Mouse (Mus musculus) intestine, embryonic 15.5 days (tissue): ENCODE measurements at regions not wholly inside any gene's neighbourhood (a gene's known extent, or its start where the extent isn't known, plus 50 kb on each side); places are given as distances from the start of the nearest gene placed in this dataset.

Source experiments
- ATAC-seq: fragments of 200-750 bp; cut with Nextera tagmentation; 2 replicates; pipeline ENCODE4 v1.8.0; 2017; ENCODE audit warnings: moderate TSS enrichment, moderate library complexity
- H3K27ac ChIP-seq: fragments of 300-500 bp; sonication (generic); 2 replicates; pipeline ENCODE4 v1.5.1; 2015; ENCODE audit warnings: mild to moderate bottlenecking, inconsistent platforms
- H3K27me3 ChIP-seq: fragments of 300-500 bp; sonication (generic); replicated peaks from 2 replicates; pipeline ENCODE4 v1.6.1; 2015; ENCODE audit warnings: inconsistent platforms
- H3K36me3 ChIP-seq: fragments of 300-500 bp; sonication (generic); 2 replicates; pipeline ENCODE4 v1.6.1; 2015; ENCODE audit warnings: inconsistent platforms
- H3K4me1 ChIP-seq: fragments of 300-500 bp; sonication (generic); replicated peaks from 2 replicates; pipeline ENCODE4 v1.6.1; 2015; ENCODE audit warnings: inconsistent platforms
- H3K4me2 ChIP-seq: fragments of 300-500 bp; sonication (generic); replicated peaks from 2 replicates; pipeline ENCODE4 v1.6.1; 2015; ENCODE audit warnings: mild to moderate bottlenecking, inconsistent platforms
- H3K4me3 ChIP-seq: fragments of 300-500 bp; sonication (generic); replicated peaks from 2 replicates; pipeline ENCODE4 v1.5.1; 2015; ENCODE audit warnings: inconsistent platforms
- H3K9ac ChIP-seq: fragments of 300-500 bp; sonication (generic); 2 replicates; pipeline ENCODE4 v1.6.1; 2015; ENCODE audit warnings: inconsistent platforms
- H3K9me3 ChIP-seq: fragments of 300-500 bp; sonication (generic); 2 replicates; pipeline ENCODE4 v1.6.1; 2016; ENCODE audit warnings: inconsistent platforms
- whole genome bisulfite sequencing: fragments of 180-500 bp; shearing (Covaris S2); methylation state at CpG from one replicate; pipeline ENCODE4 v1.1.7; 2015; 5-methylcytosine and 5-hydroxymethylcytosine counted together

DNA sequence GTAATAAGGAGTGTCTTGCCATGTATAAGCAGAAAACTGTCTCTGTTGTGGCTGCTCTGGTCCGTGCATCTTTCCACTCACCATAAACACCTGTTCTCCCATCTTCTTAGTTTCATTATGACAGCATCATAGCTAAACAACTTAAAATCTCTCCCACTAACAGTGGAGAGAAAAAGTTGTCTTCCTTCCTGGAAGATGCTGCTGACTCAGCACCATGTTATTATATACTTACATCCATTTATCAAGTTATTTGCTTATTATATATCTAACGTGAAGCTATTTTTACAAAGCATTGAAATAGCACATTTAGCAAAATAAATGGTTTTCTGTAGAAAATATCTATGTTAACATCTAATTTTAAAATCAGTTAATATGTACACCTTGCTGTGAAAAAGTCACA is 180.3 kb upstream of the Hs3st1 start:
- no peak overlapping the region for H3K4me3 ChIP-seq
- no peak overlapping the region for H3K4me2 ChIP-seq
- no peak for ATAC-seq
- H3K27ac ChIP-seq, result no peak overlapping the region
- no peaks in the 10 kb centered on the region for H3K36me3 ChIP-seq
- no peaks in the 10 kb centered on the region for H3K9me3 ChIP-seq
- H3K27me3 ChIP-seq, result no peaks in the 10 kb centered on the region
- 82% methylated on average over 2 of the region's 2 CpGs for WGBS
- no peak overlapping the region for H3K9ac ChIP-seq
- H3K4me1 ChIP-seq, result no peaks in the 10 kb centered on the region

- no peaks in the 10 kb centered on the region for H3K27me3 ChIP-seq
- H3K36me3 ChIP-seq, result no peaks in the 10 kb centered on the region
- no peak for ATAC-seq
- 81% methylated on average over 2 of the region's 2 CpGs for WGBS
- H3K4me2 ChIP-seq, result no peak overlapping the region
- no peaks in the 10 kb centered on the region for H3K9me3 ChIP-seq
- H3K27ac ChIP-seq, result no peak overlapping the region
- no peak overlapping the region for H3K9ac ChIP-seq
- no peaks in the 10 kb centered on the region for H3K4me1 ChIP-seq
- H3K4me3 ChIP-seq, result no peak overlapping the region
Observed at GRCm38 (mm10) chr5:39931890-39932289, 176.6 kb upstream of the Hs3st1 start.

- H3K4me3 ChIP-seq, result no peak overlapping the region
- no peaks in the 10 kb centered on the region for H3K9me3 ChIP-seq
- no peak overlapping the region for H3K27ac ChIP-seq
- H3K36me3 ChIP-seq, result no peaks in the 10 kb centered on the region
- ATAC-seq, result no peak
- WGBS, result 79% methylated on average over 1 of the region's 1 CpGs
- H3K27me3 ChIP-seq, result no peaks in the 10 kb centered on the region
- no peak overlapping the region for H3K9ac ChIP-seq
- no peaks in the 10 kb centered on the region for H3K4me1 ChIP-seq
- no peak overlapping the region for H3K4me2 ChIP-seq
Observed at GRCm38 (mm10) chr5:39909369-39909768, 154.1 kb upstream of the Hs3st1 start.

- no peak overlapping the region for H3K4me3 ChIP-seq
- no peaks in the 10 kb centered on the region for H3K27me3 ChIP-seq
- ATAC-seq, result no peak
- no peak overlapping the region for H3K9ac ChIP-seq
- 85% methylated on average over 2 of the region's 2 CpGs for WGBS
- H3K4me2 ChIP-seq, result no peak overlapping the region
- H3K36me3 ChIP-seq, result no peaks in the 10 kb centered on the region
- H3K27ac ChIP-seq, result no peak overlapping the region
- H3K4me1 ChIP-seq, result no peaks in the 10 kb centered on the region
- H3K9me3 ChIP-seq, result no peaks in the 10 kb centered on the region
Observed at GRCm38 (mm10) chr5:39871723-39872085, 116.4 kb upstream of the Hs3st1 start.

- Histone ChIP-seq H3K27me3 (no peaks in the 10 kb centered on the region), H3K4me2 (no peak overlapping the region), H3K9ac (no peak overlapping the region), H3K9me3 (no peaks in the 10 kb centered on the region), H3K4me1 (no peaks in the 10 kb centered on the region), H3K36me3 (no peaks in the 10 kb centered on the region), H3K27ac (no peak overlapping the region), H3K4me3 (no peak overlapping the region)
- 74% methylated on average over 10 of the region's 10 CpGs for WGBS
- ATAC-seq, result no peak
Observed at GRCm38 (mm10) chr5:39870835-39871722, 115.8 kb upstream of the Hs3st1 start.

DNA sequence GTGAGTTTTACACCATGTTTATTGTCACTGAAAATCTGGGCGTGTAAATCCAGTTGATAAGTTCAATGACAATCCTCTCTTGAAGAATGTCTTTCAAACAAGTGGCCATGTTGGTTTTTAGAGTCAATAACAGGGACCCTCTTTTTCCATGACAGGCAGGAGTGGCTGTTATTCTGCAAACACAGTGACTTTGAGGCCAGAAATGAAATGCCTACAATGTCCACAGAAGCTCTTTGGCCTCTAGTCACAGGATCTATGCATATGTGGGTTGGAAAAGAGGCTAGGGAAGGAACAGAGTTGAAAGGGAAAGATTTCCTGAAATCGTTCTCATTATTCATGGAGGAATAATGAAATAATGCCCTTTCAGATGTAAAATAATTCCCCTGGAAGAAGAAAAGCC is 101.9 kb upstream of the Hs3st1 start:
- WGBS, result 70% methylated on average over 2 of the region's 2 CpGs
- ATAC-seq, result no peak
- H3K9ac ChIP-seq, result no peak overlapping the region
- no peaks in the 10 kb centered on the region for H3K9me3 ChIP-seq
- no peaks in the 10 kb centered on the region for H3K36me3 ChIP-seq
- no peaks in the 10 kb centered on the region for H3K4me1 ChIP-seq
- no peak overlapping the region for H3K4me2 ChIP-seq
- no peaks in the 10 kb centered on the region for H3K27me3 ChIP-seq
- H3K4me3 ChIP-seq, result no peak overlapping the region
- no peak overlapping the region for H3K27ac ChIP-seq

DNA sequence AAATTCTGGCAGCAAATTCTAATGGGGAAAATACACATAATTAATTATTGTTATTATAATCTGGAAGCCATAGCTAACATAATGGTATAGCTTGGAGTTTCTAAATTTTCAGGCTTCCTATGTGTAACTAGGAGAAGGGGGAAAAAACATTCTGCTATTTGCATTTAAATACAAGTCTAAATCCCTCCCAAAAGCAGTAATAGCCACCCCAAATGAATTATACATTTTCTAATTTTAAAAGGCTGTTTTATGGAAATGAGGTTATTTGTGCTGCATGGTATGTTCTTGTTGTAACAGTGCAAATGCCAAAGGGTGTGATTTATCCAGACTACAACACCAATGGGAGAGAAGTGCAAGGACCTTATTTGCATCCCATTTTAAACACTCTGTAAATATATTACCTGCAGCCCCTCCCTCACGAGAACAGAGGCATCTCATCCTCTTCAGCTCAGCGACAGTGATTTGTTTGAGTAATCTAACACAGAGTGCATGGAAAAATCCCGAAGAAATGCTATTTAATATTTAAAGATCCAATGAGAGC is 101.4 kb upstream of the Hs3st1 start:
- 61% methylated on average over 3 of the region's 3 CpGs for WGBS
- no peak overlapping the region for H3K4me3 ChIP-seq
- no peak overlapping the region for H3K4me2 ChIP-seq
- no peaks in the 10 kb centered on the region for H3K4me1 ChIP-seq
- H3K9ac ChIP-seq, result no peak overlapping the region
- ATAC-seq, result no peak
- no peak overlapping the region for H3K27ac ChIP-seq
- H3K9me3 ChIP-seq, result no peaks in the 10 kb centered on the region
- no peaks in the 10 kb centered on the region for H3K36me3 ChIP-seq
- no peaks in the 10 kb centered on the region for H3K27me3 ChIP-seq

DNA sequence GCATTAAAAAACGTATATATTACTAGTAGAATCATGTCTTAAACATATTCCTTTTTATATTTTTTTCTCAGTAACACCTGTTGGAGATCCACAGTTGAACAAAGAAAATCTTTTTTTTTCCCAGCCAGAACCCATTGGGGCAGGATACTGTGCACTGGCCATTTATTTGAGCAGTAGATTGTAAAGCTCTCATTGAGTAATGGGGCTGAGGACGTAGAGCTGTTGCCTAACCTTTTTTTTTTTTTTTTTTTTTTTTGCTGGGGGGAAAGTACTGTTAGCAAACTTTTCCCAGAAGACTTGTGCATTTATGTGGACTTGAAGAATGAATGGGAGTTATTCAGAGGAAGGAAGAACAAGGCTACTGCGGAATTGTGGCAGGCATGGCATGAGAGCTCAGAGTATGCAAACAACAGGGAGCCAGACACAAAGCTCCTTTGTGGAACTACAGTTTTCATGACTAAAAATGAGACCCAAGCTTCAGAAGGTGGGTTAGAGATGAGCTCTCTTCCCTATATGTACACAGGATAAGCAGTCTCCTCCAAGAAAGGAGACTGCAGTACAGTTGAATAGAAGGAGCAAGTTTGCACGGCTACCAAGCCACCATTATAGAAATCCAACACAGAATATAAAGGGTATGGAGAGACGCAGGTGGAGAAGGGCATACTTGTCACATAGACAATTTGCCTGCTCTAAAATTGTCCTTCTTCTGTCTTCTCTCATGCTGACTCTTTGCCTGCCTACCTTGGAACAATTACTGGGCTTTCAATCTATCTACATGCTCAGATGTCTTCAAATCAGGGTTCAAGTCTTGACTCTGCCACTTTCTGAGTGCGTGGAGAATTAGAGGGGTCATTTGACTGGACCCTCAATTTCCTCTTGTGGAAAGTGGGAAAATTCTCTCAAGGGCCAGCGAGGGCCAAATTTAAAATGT is 100.7 kb upstream of the Hs3st1 start:
- ATAC-seq, result no peak
- WGBS, result 72% methylated on average over 7 of the region's 7 CpGs
- Histone ChIP-seq H3K4me3 (no peak overlapping the region), H3K36me3 (no peaks in the 10 kb centered on the region), H3K4me1 (no peaks in the 10 kb centered on the region), H3K27me3 (no peaks in the 10 kb centered on the region), H3K27ac (no peak overlapping the region), H3K4me2 (no peak overlapping the region), H3K9ac (no peak overlapping the region), H3K9me3 (no peaks in the 10 kb centered on the region)

GRCm38 (mm10) chr5:39847187-39847586 is 91.9 kb upstream of the Hs3st1 start:
- no peaks in the 10 kb centered on the region for H3K4me1 ChIP-seq
- H3K36me3 ChIP-seq, result no peaks in the 10 kb centered on the region
- H3K4me3 ChIP-seq, result no peak overlapping the region
- H3K4me2 ChIP-seq, result no peak overlapping the region
- no peak overlapping the region for H3K9ac ChIP-seq
- 62% methylated on average over 1 of the region's 1 CpGs for WGBS
- H3K27me3 ChIP-seq, result no peaks in the 10 kb centered on the region
- no peaks in the 10 kb centered on the region for H3K9me3 ChIP-seq
- ATAC-seq, result no peak
- no peak overlapping the region for H3K27ac ChIP-seq

DNA sequence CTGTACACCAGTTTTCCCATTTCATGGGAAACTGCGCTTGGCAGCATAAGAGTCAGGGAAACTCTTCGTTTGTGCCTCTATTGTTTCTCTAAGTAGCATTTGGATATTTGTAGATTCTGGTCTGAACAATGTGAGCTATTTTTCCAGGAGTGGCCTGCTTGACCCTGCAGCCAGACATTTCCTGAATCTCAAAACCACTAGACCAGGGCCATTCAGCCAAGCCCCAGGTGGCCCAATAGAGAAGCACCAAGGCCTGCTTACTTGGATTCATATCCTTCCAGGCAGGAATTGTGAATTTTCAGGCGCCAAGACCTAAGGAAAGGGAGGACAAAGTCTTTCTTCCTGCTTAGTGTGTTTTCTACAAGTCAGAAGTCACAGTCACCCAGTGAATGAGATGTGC is 85.9 kb upstream of the Hs3st1 start:
- no peak for ATAC-seq
- no peak overlapping the region for H3K4me3 ChIP-seq
- no peak overlapping the region for H3K9ac ChIP-seq
- H3K27ac ChIP-seq, result no peak overlapping the region
- H3K4me2 ChIP-seq, result no peak overlapping the region
- no peaks in the 10 kb centered on the region for H3K9me3 ChIP-seq
- H3K27me3 ChIP-seq, result no peaks in the 10 kb centered on the region
- WGBS, result 67% methylated on average over 3 of the region's 3 CpGs
- no peaks in the 10 kb centered on the region for H3K4me1 ChIP-seq
- H3K36me3 ChIP-seq, result no peaks in the 10 kb centered on the region

- H3K36me3 ChIP-seq, result no peaks in the 10 kb centered on the region
- no peak overlapping the region for H3K4me2 ChIP-seq
- H3K9me3 ChIP-seq, result no peaks in the 10 kb centered on the region
- no peak overlapping the region for H3K4me3 ChIP-seq
- no peak overlapping the region for H3K27ac ChIP-seq
- H3K4me1 ChIP-seq, result no peaks in the 10 kb centered on the region
- H3K9ac ChIP-seq, result no peak overlapping the region
- 87% methylated on average over 4 of the region's 4 CpGs for WGBS
- ATAC-seq, result no peak
- H3K27me3 ChIP-seq, result no peaks in the 10 kb centered on the region
Observed at GRCm38 (mm10) chr5:39840576-39840975, 85.3 kb upstream of the Hs3st1 start.

- WGBS, result 84% methylated on average over 4 of the region's 4 CpGs
- Histone ChIP-seq H3K27me3 (no peaks in the 10 kb centered on the region), H3K27ac (no peak overlapping the region), H3K9me3 (no peaks in the 10 kb centered on the region), H3K4me2 (no peak overlapping the region), H3K4me3 (no peak overlapping the region), H3K4me1 (no peaks in the 10 kb centered on the region), H3K9ac (no peak overlapping the region), H3K36me3 (no peaks in the 10 kb centered on the region)
- ATAC-seq, result no peak
Observed at GRCm38 (mm10) chr5:39832565-39832964, 77.3 kb upstream of the Hs3st1 start.
